Mouse (Mus musculus) liver, postnatal 0 days (tissue): Measurements from ENCODE around the gene Apol9b.
"Not testable (repeated sequence)": the region's sequence is repeated elsewhere in the genome, so short reads cannot be mapped to it uniquely, and the experiment has no call there.

ENCODE experiments used
- CTCF ChIP-seq: sonication (generic); IDR thresholded peaks from 2 replicates; pipeline ENCODE4 v1.5.1; 2016; ENCODE audit warnings: antibody characterized with exemption, low read depth
- EP300 ChIP-seq: IDR thresholded peaks from 2 replicates; pipeline ENCODE4 v1.6.1; 2016; ENCODE audit warnings: antibody characterized with exemption, low read depth, mild to moderate bottlenecking

GRCm38 (mm10) chr15:77728739-77729138 lies at the start of gene Apol9b:
- TF ChIP-seq CTCF, EP300: not testable (repeated sequence)
